Mouse (Mus musculus) 3134 (cell line): ENCODE measurements at regions not wholly inside any gene's neighbourhood (a gene's known extent, or its start where the extent isn't known, plus 50 kb on each side); places are given as distances from the start of the nearest gene placed in this dataset.

Experiments used
- DNase-seq: peaks from one replicate; pipeline ENCODE4 v3.0.0-alpha.2; 2011; ENCODE audit warnings: low spot score; ENCODE audit not compliant: insufficient read length; ENCODE audit errors: extremely low read depth

GRCm38 (mm10) chr10:121150668-121151067 is 116.9 kb downstream of the Wif1 start:
- DNase-seq, result no peak

- no peak for DNase-seq
These were observed 119.9 kb downstream of the Wif1 start for GRCm38 (mm10) chr10:121153625-121154024.

- no peak for DNase-seq
These were observed 126.7 kb downstream of the Wif1 start for GRCm38 (mm10) chr10:121160499-121160898.

GRCm38 (mm10) chr10:121161201-121161600 is 127.4 kb downstream of the Wif1 start:
- no peak for DNase-seq

- DNase-seq, result peak; percentile 36
These were observed 140.3 kb downstream of the Wif1 start for GRCm38 (mm10) chr10:121174022-121174421.

GRCm38 (mm10) chr10:121189139-121189538 is 155.4 kb downstream of the Wif1 start:
- DNase-seq, result no peak

- no peak for DNase-seq
These were observed 151.8 kb downstream of the Tbc1d30 start for GRCm38 (mm10) chr10:121199236-121199635.

- peak; percentile 10 for DNase-seq
These were observed 148.5 kb downstream of the Tbc1d30 start for GRCm38 (mm10) chr10:121202531-121202930.

GRCm38 (mm10) chr10:121205551-121205950 is 145.5 kb downstream of the Tbc1d30 start:
- no peak for DNase-seq

- DNase-seq, result no peak
These were observed 144.9 kb downstream of the Tbc1d30 start for GRCm38 (mm10) chr10:121206002-121206742.

- no peak for DNase-seq
These were observed 144.4 kb downstream of the Tbc1d30 start for GRCm38 (mm10) chr10:121206743-121207039.
